Mouse (Mus musculus): ENCODE measurements around the gene Cytl1. TPM values are rescaled to one million over a fixed set of nuclear protein-coding genes. Genes with fewer than 3 reads are reported as not detected.

Cytl1 gene
- total RNA-seq (2021): under 1 TPM; 0.99 TPM
- long read RNA-seq, partial matches to known transcripts: 0 of 1 reads
- long read RNA-seq, other reads (novel, unspliced or antisense): 0 of 1 reads

GRCm38 (mm10) chr5:37735224-37735623, at the start of gene Cytl1:
Gene Cytl1 (plus strand): TSS chr5:37735519.
- no peak for DNase-seq (ENCODE audit: low spot score in 2 of 2)

DNA sequence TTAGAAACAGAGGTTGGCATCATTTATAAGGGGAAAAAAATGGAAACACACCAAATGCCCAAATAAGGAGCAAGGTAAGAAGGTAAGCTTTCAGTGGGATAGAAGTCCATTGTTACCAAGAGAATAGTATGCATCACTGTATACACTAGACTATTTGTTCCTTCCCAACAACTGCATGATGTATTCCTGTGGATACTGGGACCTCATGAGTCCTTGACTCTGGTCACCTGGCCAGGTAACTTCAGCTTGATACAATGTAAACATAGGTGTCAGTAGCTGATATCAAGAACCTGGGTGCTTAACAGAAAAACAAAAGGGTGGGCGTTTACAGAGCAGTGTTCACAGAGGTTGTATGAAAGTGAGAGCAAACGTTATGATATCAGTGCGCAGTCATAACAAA, 42.6 kb upstream of the Cytl1 start:
- no peak for DNase-seq (ENCODE audit: low spot score in 2 of 2)

DNA sequence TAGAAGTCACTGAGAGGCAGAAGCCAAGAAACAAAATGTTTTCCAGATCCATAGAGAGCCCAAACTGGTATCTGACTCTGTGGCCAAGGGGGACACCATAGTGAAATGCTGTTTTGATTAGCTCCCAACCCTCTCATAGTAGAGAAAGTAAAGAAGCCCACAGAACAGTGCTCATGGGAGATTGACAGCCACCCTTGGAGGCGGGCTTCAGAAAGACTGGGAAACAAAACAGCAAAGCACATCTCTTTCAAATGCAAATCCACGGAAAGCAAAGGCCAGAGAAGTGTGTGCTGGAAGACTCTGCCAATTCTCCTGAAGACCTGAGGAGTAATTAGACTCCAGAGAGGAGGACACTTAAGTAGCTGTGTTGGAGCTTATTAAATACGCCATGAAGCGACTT, 39.5 kb upstream of the Cytl1 start:
- DNase-seq (ENCODE audit: low spot score in 2 of 2): no peak

GRCm38 (mm10) chr5:37697286-37697685, 38.0 kb upstream of the Cytl1 start:
- peak; percentile 48 to 68 for DNase-seq (ENCODE audit: low spot score in 2 of 2)

DNA sequence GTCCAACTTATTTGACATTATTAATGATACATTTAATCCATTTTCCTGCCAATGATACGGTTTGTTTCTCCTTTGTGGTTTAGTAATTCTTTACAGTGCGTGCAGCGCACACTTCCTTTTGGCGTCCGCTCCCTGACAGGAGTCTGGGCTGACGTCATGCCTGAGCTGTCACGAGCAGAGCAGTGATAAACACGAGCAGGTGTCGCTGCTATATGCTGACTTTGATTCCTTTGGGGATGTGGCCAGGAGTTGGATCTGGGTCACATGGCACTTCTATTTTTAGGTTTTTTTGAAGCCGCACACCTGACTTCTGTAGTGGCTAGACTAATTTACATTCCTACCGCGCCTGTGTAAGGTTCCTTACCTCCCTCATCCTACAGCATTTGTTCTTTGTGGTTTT, 35.6 kb upstream of the Cytl1 start:
- peak in 1 of 2 experiments; percentile 14 for DNase-seq (ENCODE audit: low spot score in 2 of 2)

DNA sequence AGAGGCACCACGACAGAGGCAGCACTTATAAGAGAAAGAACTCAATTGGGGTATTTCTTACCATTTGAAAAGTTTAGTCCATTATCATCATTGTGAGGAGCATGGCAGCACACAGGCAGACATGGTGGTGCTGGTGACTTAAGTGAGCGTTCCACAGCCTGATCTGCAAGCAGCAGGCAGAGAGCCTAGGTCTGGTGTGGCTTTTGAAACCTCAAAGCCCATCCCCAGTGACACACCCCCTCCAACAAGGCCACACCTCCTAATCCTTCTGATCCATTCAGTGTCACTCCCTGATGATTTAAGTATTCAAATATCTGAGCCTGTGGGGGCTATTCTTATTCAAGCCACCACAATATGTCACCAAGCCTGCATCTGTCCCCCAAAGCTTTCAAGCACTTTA, 30.4 kb upstream of the Cytl1 start:
- DNase-seq (ENCODE audit: low spot score in 2 of 2): no peak

DNA sequence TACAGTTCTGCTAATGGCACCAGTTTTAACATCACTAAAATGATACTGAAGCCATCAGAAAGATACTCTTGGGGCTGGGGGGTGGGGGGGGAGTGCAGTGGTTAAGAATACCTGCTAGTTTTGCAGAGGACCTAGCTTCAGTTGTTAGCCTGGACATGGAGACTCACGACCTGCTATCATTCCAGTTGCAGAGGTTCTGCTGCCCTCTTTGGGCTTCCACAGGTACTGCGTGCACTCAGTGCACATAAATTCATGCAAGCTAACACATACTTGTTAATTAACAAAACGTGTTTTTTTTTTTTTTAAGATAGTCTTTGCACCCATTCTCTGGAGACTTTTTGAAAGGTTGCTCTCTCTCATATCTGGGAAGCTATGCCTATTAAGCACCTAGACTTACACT, 27.2 kb upstream of the Cytl1 start:
- DNase-seq (ENCODE audit: low spot score in 2 of 2): no peak

- DNase-seq (ENCODE audit: low spot score in 2 of 2): no peak
Observed at GRCm38 (mm10) chr5:37709257-37709904, 25.9 kb upstream of the Cytl1 start.

DNA sequence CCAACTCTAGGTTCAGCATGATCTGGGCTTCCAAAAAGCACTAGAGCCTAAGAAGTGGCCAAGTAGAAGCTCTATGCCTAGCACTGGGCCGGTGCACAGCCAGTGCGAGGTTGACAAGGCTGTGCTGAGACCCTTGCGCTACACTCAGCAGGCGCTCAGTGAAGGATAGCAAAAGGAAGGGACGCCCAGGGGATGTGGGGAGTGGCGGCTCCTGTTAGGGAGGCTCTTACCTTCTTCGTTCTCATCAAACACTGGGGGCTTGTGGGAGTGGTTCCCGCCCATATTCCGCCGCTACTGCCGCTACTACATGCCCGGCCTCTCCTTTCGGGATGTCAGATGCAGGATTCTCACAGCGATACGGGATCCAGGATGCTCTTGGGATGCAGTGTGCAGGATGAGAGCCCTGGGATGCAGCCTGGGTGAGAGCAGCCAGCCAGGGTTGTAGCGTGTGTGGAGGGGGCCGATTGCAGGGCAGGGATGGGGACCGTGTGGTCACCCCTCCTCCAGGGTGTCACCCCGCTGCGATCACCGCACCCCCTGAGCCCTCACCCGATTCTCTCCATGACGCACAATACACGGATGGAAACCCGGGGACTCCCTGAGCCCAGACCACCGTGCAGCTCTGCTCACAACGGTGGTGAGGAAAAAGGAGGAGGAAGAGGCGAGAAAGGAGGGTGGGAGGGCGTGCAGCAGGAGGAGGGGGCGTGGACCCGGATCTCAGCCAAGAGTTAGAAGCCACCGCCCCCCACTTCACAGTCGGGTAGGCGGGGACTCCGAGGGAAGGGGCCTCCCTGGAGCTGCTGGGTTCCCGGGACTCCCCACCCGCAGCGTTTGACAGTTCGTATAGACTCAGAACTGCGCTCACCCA, 18.6 kb upstream of the Cytl1 start, which contains the start of gene Stk32b:
Stk32b (minus strand) TSS at position 667 of the 868 bp plus-strand sequence.
- peak; percentile 14 to 41 for DNase-seq (ENCODE audit: low spot score in 2 of 2)

- DNase-seq (ENCODE audit: low spot score in 2 of 2): peak; percentile 29 to 71
Observed at GRCm38 (mm10) chr5:37717384-37717963, 17.8 kb upstream of the Cytl1 start.

- DNase-seq (ENCODE audit: low spot score in 2 of 2): peak in 1 of 2 experiments; percentile 8
Observed at GRCm38 (mm10) chr5:37720670-37721069, 14.6 kb upstream of the Cytl1 start.

DNA sequence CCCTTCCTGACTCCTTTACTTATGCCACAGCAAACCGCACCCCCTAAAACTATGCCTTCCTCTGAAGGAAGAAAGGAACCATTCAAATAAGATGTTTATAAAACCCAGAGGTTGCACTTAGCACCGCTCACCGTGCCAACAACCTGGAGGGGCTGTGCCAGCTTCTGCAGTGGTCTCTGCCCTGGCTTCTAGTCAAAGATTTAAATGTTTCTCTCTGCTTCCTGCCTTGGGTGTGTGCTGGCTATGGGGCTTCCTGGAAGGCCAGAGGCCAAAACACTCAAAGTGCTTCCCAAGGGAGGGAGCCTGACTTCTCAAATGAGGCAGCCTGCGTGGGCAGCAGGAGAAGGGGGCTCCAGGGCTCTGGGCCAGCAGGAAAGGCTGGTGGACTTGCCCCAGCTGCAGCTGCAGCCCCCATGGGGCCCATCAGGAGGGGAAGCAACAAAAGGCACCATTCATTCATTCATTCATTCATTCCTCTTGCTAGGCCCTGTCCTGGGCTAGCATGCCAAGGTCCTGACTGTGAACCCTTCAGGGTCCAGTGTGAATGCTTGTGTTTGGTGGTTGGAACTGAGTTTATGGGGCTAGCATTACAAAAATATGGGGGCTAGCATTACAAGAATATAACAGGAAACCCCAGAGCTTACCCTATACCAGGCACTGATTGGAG, 10.0 kb upstream of the Cytl1 start:
- DNase-seq (ENCODE audit: low spot score in 2 of 2): no peak

DNA sequence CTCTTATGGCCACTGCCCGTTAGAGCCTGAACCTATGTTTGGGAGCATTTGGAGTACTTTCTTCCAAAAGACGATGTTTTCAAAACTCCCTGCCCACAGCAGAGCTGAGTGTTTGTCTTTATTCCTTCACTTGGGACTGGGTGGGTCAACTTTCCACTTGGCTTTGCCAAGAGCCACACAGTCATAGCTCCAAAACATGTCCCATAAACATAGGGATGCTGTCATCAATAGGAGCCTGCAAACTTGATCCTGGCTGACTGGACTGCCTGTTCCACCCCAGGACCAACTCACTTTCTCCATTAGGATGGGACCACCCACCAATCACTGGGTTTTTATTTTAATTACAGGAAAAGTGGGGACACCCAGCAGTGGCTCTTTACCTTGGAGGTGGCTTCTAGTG, 4.5 kb upstream of the Cytl1 start:
- DNase-seq (ENCODE audit: low spot score in 2 of 2): no peak

- peak in 1 of 2 experiments; percentile 22 for DNase-seq (ENCODE audit: low spot score in 2 of 2)
Observed at GRCm38 (mm10) chr5:37736213-37736612, 894 bp downstream of the Cytl1 start.

- no peak for DNase-seq (ENCODE audit: low spot score in 2 of 2)
Observed at GRCm38 (mm10) chr5:37743889-37744707, 8.8 kb downstream of the Cytl1 start.

- peak; percentile 77 to 87 for DNase-seq (ENCODE audit: low spot score in 2 of 2)
Observed at GRCm38 (mm10) chr5:37752027-37752967, 17.0 kb downstream of the Cytl1 start.

DNA sequence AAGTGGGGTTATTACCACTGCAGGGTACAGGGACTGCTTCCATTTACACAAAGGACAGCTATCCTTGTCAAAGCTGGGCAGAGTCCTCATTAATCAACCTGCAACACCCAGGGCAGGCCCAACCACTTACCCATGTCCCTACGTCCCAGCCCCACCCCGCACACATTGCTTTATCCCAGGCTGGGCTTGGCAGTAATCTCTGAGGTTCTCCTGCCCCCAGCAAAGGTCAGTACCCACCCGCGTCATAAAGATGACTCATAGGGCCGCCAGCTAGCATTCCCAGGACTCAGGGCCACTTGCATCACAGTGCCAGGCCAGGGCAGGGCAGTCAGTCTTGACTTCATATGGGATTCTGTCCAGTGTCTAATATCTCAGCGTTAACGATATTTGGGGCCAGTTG, 18.0 kb downstream of the Cytl1 start:
- no peak for DNase-seq (ENCODE audit: low spot score in 2 of 2)

- DNase-seq (ENCODE audit: low spot score in 2 of 2): no peak
Observed at GRCm38 (mm10) chr5:37762046-37762445, 26.7 kb downstream of the Cytl1 start.

DNA sequence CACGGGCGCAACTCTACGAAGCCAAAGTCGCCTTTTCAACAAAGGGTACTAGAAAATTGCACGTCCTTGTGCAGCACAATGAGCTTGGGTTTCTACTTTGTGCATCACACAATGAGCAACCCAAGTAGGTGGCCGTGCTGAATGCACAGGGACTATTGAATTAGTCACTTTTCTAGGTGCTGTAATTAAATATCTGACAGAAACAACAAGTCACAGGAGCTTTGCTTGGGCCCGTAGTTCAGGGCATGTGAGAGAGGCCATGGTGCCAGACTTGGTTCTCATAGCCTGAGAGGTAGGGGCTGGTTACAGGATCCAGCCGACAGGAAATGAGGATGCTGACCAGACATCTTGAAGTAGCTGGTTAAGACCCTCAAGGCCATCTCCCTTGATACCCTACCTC, 30.5 kb downstream of the Cytl1 start:
- no peak for DNase-seq (ENCODE audit: low spot score in 2 of 2)

All from layer of hippocampus, adult 18-20 months (tissue).